Mouse (Mus musculus) heart, embryonic 13.5 days (tissue): ENCODE data around the gene Slc35f4. TPM values are rescaled to one million over a fixed set of nuclear protein-coding genes. Genes with fewer than 3 reads are reported as not detected.
"Not testable (repeated sequence)": the region's sequence is repeated elsewhere in the genome, so short reads cannot be mapped to it uniquely, and the experiment has no call there.

ENCODE experiments used
- ATAC-seq: fragments of 200-750 bp; cut with Nextera tagmentation; 2 replicates; pipeline ENCODE4 v1.8.0; 2017; ENCODE audit warnings: moderate TSS enrichment; ENCODE audit not compliant: insufficient number of reproducible peaks, low FRiP score, low TSS enrichment; ENCODE audit errors: extremely low read depth
- H3K27ac ChIP-seq: fragments of 300-500 bp; sonication (generic); replicated peaks from 2 replicates; pipeline ENCODE4 v1.5.1; 2015; ENCODE audit warnings: moderate library complexity, mild to moderate bottlenecking, inconsistent platforms
- H3K27me3 ChIP-seq: fragments of 300-500 bp; sonication (generic); replicated peaks from 2 replicates; pipeline ENCODE4 v1.6.1; 2015; ENCODE audit warnings: mild to moderate bottlenecking, inconsistent platforms
- H3K36me3 ChIP-seq: fragments of 300-500 bp; sonication (generic); 2 replicates; pipeline ENCODE4 v1.6.1; 2015; ENCODE audit warnings: mild to moderate bottlenecking, inconsistent platforms
- H3K4me1 ChIP-seq: fragments of 300-500 bp; sonication (generic); 2 replicates; pipeline ENCODE4 v1.6.1; 2015; ENCODE audit warnings: inconsistent platforms
- H3K4me2 ChIP-seq: fragments of 300-500 bp; sonication (generic); 2 replicates; pipeline ENCODE4 v1.6.1; 2015; ENCODE audit warnings: inconsistent platforms, mild to moderate bottlenecking, moderate library complexity
- H3K4me3 ChIP-seq: fragments of 300-500 bp; sonication (generic); 2 replicates; pipeline ENCODE4 v1.5.1; 2015; ENCODE audit warnings: moderate library complexity, mild to moderate bottlenecking, inconsistent platforms
- H3K9ac ChIP-seq: fragments of 300-500 bp; sonication (generic); 2 replicates; pipeline ENCODE4 v1.6.1; 2015; ENCODE audit warnings: inconsistent platforms, mild to moderate bottlenecking, moderate library complexity
- H3K9me3 ChIP-seq: fragments of 300-500 bp; sonication (generic); 2 replicates; pipeline ENCODE4 v1.6.1; 2016; ENCODE audit warnings: inconsistent platforms
- WGBS: fragments of 180-500 bp; shearing (Covaris S2); methylation state at CpG from one replicate; pipeline ENCODE4 v1.1.7; 2015; ENCODE audit warnings: mixed read lengths; 5-methylcytosine and 5-hydroxymethylcytosine counted together
- polyA plus RNA-seq: library from polyadenylated mRNA; unstranded; fragments of >200 nt; fragmentation: Nextera tagmentation; extraction: Ambion mirVana; gene quantifications from 2 replicates; pipeline ENCODE4 v1.2.1, GENCODE M21; 2015

Slc35f4 gene
- polyA plus RNA-seq, 1 experiment from 2014 or later = 0.05 TPM

DNA sequence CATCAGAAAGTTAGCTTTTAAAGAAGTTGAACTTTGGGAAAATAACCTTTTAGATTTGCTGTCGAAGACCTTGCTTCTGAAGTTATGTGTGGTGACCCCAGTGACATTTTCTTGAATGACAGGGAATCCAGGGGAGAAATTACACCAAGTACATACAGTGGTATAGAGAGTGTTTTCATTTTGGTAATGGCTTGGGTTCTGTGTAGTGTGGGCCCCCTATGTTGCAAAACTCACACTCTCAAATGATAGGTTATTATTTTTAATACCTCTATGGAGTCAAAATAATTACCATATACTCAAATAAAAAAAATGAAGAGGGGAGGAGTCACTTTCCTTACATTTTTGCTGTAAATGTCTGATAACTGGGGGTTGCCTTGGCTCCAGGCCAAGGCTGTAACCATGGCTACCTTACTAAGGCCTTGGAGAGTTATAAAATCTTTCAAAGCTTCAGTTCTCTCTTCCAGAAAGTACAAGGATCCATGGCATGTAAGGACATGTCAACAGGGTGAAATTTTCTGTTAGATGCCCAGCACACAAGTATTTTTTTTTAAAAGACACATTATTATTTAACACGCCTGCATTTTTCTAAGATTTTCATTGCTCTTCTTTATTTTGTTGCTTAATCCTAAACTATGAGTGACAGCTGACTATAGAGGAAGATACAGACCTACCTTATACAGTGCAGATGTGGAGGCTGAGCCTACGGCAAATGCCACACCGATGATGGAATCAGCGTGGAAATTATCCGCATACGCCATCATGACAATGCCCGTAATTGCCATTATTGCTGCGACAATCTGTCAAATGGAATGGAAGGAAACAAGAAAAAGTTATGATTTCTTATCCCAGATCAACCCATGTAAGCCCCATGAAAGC lies 220.1 kb downstream of the Slc35f4 start:
- no peaks in the 10 kb centered on the region for H3K27me3 ChIP-seq
- H3K36me3 ChIP-seq = no peaks in the 10 kb centered on the region
- H3K4me1 ChIP-seq = peaks cover 6% of the 10 kb centered on the region
- H3K9ac ChIP-seq = no peak overlapping the region
- no peak overlapping the region for H3K27ac ChIP-seq
- no peaks in the 10 kb centered on the region for H3K9me3 ChIP-seq
- WGBS = 87% methylated on average over 9 of the region's 9 CpGs
- no peak for ATAC-seq
- H3K4me2 ChIP-seq = no peak overlapping the region
- no peak overlapping the region for H3K4me3 ChIP-seq

DNA sequence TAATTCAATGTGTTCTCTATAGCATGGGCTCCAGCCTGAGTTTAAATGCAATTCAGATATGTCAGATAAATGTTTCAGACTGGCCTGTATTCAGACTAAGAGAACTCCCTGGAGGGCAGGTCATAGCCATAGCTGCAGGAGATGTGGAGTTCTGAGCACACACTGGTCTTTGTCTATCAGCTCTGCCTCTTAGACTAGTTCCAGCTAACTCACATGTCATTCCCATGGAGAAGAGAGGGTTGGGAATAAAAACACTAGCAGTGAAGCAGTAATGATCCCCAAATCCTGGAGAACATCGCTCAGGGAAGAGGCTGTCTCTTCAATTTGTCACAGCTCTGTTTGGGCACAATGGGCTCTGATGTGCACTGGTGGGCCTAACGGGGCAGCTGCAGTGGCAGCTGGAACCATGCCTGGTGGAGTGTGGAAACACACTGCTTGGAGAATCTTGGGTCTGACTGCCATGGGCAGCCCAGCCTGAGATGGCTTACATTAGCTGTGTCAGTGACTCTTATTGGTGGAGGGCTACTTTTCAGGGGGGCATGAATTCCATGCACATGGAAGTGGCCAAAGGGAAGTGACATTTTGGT lies 223.5 kb downstream of the Slc35f4 start:
- ATAC-seq = no peak

DNA sequence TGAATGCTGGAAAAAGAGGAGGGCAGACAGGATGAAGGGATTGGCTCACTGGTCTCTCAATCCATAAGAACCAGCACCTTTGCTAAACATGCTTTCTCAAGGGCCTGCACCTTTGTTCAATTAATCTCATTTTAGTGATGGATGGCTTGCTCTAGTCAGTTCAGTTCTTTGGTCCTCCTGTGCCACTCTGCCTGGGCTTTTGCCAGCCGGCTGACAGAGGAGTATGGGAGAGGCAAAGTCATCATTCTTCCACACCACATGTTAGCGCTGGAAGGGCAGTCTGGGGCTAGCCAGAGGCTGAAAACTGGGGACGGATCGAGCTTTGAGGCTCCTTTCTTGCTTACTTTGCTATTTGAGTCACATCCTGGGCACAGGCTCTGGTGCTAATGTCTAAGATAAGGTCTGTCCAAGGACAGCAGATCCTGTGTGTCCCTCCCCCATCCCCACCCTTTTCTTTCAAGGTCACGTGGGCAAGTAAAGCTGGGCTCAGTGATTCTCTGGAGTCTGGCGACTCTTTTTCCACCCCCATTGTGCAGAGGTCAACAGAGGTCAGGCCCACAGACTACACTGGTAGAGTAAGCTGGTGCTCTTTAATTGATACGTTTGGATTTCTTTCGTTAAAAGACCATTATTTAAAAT lies 224.7 kb downstream of the Slc35f4 start:
- Histone ChIP-seq H3K4me3 (no peak overlapping the region), H3K27me3 (no peaks in the 10 kb centered on the region), H3K9ac (no peak overlapping the region), H3K9me3 (no peaks in the 10 kb centered on the region), H3K4me1 (peaks cover 5% of the 10 kb centered on the region), H3K36me3 (no peaks in the 10 kb centered on the region), H3K27ac (no peak overlapping the region), H3K4me2 (no peak overlapping the region)
- WGBS = 39% methylated on average over 8 of the region's 8 CpGs
- no peak for ATAC-seq

More for the DNA sequence above, 223.5 kb downstream of the Slc35f4 start:
- Histone ChIP-seq H3K4me2 (no peak overlapping the region), H3K27me3 (no peaks in the 10 kb centered on the region), H3K4me1 (peaks cover 5% of the 10 kb centered on the region), H3K9ac (no peak overlapping the region), H3K27ac (no peak overlapping the region), H3K36me3 (no peaks in the 10 kb centered on the region), H3K9me3 (no peaks in the 10 kb centered on the region), H3K4me3 (no peak overlapping the region)
- WGBS = 73% methylated on average over 2 of the region's 2 CpGs

DNA sequence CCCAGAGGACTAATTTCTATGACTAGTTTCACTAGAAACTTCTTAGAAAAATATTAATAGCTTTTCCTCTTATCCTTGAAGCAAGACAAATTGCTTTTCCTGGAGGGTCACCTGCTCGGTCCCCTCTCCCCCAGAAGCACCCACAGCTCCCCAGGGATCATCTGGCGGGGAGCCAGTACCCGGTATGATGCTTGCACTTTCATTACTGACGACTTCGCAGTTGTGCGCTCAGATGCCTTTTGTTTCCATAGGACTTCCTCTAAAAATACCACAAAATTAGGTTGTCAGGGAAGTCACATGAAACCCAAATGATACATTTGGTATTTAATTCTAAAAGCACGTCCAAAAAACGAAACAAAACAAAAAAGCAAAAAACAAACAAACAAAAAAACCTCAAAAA lies 225.5 kb downstream of the Slc35f4 start:
- no peak for ATAC-seq
- Histone ChIP-seq H3K9me3 (no peaks in the 10 kb centered on the region), H3K4me3 (no peak overlapping the region), H3K27ac (no peak overlapping the region), H3K9ac (no peak overlapping the region), H3K36me3 (no peaks in the 10 kb centered on the region), H3K4me2 (no peak overlapping the region), H3K4me1 (peaks cover 5% of the 10 kb centered on the region), H3K27me3 (no peaks in the 10 kb centered on the region)
- WGBS = 68% methylated on average over 8 of the region's 8 CpGs

DNA sequence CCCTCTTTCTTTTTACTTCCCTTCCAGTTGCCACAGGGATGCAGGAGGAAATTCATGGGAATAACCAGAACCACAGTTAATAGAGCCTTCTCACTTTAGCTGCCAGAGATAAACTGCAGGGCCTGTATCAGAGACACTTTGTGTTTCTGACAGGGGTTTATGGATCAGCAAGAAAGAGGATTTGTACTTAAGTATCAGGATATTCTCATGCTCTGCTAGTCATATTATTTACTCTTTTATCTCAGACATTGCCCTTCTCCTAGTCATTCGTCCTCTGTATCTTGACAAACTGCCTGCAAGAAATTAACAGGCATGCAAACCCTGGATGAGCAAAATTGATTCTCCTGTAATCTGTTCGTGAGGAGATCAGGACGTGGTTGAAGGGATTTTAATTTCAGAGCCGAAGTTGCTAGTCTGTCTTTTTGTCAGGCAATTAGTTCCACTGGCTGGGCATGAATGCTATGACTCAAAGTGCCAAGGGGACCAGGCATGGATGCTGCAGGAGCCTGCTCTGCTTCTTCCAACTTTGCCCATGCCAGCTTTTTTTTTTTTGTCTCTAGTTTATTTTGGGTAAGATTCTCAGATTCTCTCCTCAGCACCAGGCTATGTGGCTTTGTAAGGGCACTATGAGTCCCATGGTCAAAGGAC lies 231.9 kb downstream of the Slc35f4 start:
- no peaks in the 10 kb centered on the region for H3K4me1 ChIP-seq
- no peak overlapping the region for H3K27ac ChIP-seq
- no peak overlapping the region for H3K4me3 ChIP-seq
- H3K36me3 ChIP-seq = no peaks in the 10 kb centered on the region
- H3K9ac ChIP-seq = no peak overlapping the region
- no peaks in the 10 kb centered on the region for H3K9me3 ChIP-seq
- WGBS = 55% methylated on average over 4 of the region's 4 CpGs
- no peak for ATAC-seq
- H3K27me3 ChIP-seq = no peaks in the 10 kb centered on the region
- no peak overlapping the region for H3K4me2 ChIP-seq

DNA sequence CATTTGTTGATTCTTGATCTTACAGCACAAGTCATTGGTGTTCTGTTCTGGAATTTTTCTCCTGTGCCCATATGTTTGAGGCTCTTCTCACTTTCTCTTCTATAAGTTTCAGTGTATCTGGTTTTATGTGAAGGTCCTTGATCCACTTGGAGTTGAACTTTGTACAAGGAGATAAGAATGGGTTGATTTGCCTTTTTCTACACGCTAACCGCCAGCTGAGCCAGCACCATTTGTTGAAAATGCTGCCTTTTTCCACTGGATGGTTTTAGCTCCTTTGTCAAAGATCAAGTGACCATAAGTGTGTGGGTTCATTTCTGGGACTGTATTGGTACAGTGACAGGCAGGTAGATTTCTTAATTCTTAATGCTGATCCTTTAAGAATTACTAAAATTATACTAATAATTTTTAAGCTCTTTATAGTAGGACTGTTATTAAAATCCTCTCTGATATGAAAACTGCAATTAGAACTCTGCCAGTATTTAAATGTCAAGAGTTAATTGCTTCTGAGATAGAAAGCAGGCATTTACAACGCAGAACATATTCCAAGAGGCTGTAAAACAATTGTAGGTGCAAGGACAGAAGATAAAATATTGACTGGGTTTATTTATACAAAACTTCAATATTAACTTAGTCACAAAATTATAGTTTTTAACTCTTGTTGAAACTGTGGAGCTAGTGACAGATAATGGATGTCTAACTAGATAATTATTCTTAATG lies 235.7 kb downstream of the Slc35f4 start:
- H3K27me3 ChIP-seq = no peaks in the 10 kb centered on the region
- no peak overlapping the region for H3K4me2 ChIP-seq
- H3K9me3 ChIP-seq = no peaks in the 10 kb centered on the region
- 63% methylated on average over 3 of the region's 3 CpGs for WGBS
- H3K9ac ChIP-seq = no peak overlapping the region
- no peaks in the 10 kb centered on the region for H3K36me3 ChIP-seq
- ATAC-seq = no peak
- H3K4me1 ChIP-seq = no peaks in the 10 kb centered on the region
- H3K4me3 ChIP-seq = no peak overlapping the region
- no peak overlapping the region for H3K27ac ChIP-seq

DNA sequence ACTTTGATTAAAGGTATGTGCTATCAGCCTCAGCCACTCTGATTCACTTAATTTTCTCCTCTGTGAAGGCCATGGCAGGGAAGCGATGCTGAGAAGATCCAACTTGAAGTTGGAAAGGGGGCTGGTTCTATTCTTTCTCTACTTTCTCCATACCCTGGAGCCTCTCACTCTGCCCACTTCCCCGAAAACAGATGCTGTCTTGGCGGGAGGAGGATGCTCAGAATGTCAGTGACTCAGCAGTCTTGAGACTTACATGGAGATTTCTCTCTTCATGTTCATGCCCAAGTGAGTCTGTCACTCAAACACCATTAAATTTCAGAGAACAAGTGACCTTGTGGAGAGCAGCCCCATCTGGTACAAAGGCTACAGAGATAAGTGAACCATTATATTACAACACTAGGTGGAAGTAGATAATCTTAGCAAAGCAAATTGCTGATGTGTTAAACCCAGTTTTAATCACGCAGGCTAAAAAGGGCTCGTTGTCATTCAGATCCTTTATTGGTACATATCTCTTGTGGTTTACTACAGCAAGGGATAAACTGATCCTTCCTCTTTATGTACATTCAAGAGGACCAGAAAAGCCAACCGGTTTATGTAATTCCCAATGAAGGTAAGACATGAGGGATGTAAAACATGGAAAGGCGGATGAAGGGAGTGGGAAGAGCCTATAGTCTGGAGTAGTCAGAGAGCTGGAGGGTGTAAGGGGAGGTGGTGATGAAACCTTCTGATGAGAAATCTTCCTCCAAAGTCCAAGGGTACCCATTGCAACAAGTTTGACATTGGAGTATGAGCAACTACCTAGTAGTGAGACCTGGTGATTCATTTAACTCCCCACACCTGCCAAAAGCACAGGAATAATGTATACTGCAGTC lies 241.8 kb downstream of the Slc35f4 start:
- Histone ChIP-seq H3K27ac (no peak overlapping the region), H3K4me1 (no peaks in the 10 kb centered on the region), H3K4me3 (no peak overlapping the region), H3K9me3 (no peaks in the 10 kb centered on the region), H3K4me2 (no peak overlapping the region), H3K9ac (no peak overlapping the region), H3K36me3 (no peaks in the 10 kb centered on the region), H3K27me3 (no peaks in the 10 kb centered on the region)
- ATAC-seq = no peak
- WGBS = 76% methylated on average over 7 of the region's 7 CpGs

DNA sequence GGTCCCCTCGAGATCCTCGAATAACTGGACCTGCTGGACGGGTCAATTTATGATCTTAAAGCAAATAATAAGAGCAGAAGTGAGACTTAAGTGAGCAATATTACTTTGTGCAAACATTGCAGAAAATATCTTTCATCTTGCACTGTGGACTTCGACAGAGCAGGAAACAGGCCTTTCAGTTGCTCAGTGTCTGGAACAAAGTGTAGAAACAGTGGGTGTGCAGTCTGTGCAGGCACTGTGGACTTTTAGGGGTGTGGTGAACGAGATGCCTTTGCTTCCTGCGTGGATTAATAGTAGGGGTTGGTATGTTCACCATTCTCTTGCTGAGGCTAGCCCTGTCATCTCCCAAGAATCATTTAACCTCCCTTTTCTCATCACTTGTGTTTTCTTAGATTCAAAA lies 247.0 kb downstream of the Slc35f4 start:
- no peaks in the 10 kb centered on the region for H3K36me3 ChIP-seq
- H3K27me3 ChIP-seq = no peaks in the 10 kb centered on the region
- no peak overlapping the region for H3K27ac ChIP-seq
- H3K4me3 ChIP-seq = no peak overlapping the region
- no peak overlapping the region for H3K4me2 ChIP-seq
- H3K9ac ChIP-seq = no peak overlapping the region
- no peaks in the 10 kb centered on the region for H3K4me1 ChIP-seq
- 69% methylated on average over 6 of the region's 6 CpGs for WGBS
- H3K9me3 ChIP-seq = no peaks in the 10 kb centered on the region
- no peak for ATAC-seq

DNA sequence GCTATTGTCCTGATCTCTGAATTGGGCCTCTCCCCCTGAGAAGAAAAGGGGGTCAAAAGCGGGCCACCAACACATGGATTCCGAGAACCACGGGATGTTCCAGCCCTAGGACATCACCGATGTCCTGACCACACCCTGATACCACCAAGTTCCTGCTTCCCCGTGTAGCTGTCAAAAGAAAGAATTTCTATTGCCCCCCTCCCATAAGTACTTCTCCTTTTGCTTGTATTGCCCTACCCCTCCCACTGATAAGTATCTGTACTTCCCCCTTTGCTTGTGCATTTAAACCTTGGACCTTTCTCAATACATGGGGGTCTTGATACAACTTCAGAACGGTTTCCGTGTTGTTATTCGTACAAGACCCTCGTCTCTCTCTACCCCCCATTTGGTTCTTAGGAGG lies 247.4 kb downstream of the Slc35f4 start:
- not testable (repeated sequence) for H3K27ac ChIP-seq, H3K9me3 ChIP-seq, H3K36me3 ChIP-seq, H3K4me3 ChIP-seq, H3K9ac ChIP-seq, H3K4me1 ChIP-seq, ATAC-seq, H3K27me3 ChIP-seq, H3K4me2 ChIP-seq
- 85% methylated on average over 9 of the region's 9 CpGs for WGBS

DNA sequence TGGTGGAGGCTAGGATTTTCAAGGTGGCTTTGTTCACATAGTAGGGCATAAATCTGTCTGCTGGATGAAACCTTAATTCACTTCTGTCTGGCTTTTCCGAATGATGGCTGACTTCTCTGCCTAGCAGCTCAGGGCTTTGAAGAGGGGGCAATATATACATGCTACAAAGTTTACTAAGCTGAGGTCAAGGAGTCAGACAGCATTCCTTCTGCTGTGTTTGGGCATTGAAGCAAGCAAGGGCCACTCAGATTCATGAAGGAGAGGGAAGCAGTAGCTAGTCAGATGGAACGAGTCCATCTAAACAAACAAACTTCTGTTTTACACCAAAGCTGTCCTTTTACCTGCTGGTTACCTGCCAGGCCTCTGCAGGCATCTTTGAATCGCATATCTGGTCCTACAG lies 248.2 kb downstream of the Slc35f4 start:
- no peak overlapping the region for H3K9ac ChIP-seq
- H3K4me1 ChIP-seq = no peaks in the 10 kb centered on the region
- H3K4me3 ChIP-seq = no peak overlapping the region
- no peaks in the 10 kb centered on the region for H3K36me3 ChIP-seq
- no peaks in the 10 kb centered on the region for H3K27me3 ChIP-seq
- ATAC-seq = no peak
- H3K27ac ChIP-seq = no peak overlapping the region
- WGBS = 67% methylated on average over 3 of the region's 3 CpGs
- no peak overlapping the region for H3K4me2 ChIP-seq
- no peaks in the 10 kb centered on the region for H3K9me3 ChIP-seq
